Mouse (Mus musculus): Measurements from ENCODE around the gene Acin1.
A peak's percentile ranks its signal among the peaks of the same experiment; 100 is the strongest.

Acin1 gene

DNA sequence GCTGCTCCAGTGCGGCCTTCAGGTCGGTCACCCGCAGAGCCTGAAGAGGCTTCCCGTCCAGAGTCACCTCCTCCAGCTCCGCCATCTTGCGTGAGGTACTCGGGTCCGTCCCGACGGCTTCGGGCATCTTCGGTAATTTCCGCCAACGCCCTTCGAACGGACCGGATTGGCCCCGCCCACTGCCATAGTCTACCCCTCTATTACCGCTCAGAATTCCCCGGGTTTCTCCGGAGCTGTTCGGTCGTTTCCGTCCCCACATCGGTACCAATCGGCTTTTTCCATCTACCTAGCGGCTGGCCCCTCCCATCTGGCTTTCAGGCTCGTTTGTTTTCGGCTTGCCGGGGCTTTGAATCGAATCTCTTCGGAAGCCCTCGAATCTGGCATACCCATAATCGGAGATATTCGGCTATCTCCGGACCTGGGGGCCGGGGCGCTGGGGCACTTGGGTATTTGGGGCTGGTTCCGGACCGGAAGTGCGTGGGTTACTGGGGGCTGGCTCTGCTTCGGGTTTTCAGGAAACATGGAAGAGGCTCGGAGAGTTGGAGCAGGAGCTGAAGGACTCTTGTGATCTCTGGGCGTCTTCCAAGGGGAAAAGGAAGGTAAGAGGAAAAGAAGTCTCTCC lies at the start of gene Acin1:
TSS of gene Acin1 (minus strand) at position 410 of the 622 bp plus-strand sequence.
- peak; percentile 100 for DNase-seq (ENCODE audit: low spot score in 2 of 2)

DNA sequence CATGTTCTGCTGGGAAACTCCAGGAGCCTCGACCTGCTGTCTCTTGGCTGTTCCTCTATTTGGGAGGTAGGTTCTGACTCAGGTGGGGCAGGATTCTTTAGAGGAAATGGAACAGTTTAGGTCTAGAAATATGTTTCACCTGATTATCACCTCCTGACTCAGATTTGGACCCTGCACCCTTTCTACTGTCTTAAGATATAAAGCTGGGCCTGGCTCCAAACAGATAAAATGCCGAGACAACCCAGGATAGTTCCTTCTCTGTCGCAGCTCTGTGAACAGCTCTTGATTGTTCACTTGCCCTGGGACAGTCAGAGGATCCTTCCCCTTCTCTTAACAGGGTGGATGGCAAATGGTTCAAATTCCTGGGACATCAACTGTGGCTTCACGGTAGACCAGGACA lies 48.5 kb upstream of the Acin1 start:
- no peak for DNase-seq (ENCODE audit: low spot score in 2 of 2)

DNA sequence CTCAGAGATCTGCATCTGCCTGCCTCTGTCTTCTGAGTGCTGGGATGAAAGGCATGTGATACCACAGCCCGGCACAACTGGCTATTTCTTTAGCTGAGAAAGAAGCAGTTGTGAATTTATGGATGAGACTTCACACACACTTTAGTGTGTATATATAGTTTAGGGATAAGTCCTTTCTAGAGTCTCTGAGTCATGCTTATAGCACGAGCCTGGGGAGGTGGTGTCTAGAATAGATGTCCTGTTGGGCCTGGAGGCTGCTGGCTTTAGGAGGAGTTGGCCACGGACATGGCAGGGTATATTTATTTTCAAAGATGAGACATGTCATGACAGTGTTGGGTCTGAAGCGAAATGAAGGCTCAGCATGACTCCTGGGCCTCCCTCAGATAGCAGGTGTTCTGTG lies 47.3 kb upstream of the Acin1 start:
- no peak for DNase-seq (ENCODE audit: low spot score in 2 of 2)

DNA sequence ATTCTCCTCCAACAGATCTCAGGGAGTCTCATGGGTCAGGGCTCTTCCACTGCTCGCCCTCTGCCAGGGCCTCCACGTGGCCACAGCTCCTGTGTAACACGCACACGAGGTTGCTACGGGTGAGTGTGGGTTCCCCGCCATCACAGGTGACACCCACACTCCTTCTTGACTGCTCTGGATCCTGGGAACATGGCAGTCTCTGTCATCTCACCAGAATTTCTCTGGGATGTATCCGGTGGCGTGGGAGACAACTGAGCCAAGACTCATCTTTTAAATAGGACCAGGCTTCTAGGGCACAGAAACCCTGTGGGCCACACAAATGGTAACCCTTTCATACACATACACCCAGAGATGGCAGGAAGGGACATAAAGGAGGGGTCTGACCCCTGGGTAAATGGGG lies 45.5 kb upstream of the Acin1 start:
- DNase-seq (ENCODE audit: low spot score in 2 of 2): no peak

DNA sequence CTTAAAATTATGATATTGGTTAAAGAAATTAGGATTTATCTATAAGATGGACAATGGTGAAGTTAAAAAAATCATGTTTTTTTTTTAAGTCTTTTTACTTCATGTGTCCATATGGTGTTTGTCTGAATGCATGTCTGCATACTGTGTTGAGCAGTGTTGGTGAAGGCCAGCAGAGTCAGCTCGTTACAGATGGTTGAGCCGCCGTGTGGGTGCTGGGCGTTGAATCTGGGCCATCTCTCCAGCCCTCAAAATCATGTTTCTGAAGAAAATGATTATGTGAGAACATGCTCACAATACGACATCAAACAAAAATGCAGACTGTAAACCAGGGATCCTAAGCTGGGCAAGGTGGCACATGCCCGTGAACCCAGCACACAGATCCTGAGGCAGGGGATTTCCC lies 43.6 kb upstream of the Acin1 start:
- peak in 1 of 2 experiments; percentile 66 for DNase-seq (ENCODE audit: low spot score in 2 of 2)

DNA sequence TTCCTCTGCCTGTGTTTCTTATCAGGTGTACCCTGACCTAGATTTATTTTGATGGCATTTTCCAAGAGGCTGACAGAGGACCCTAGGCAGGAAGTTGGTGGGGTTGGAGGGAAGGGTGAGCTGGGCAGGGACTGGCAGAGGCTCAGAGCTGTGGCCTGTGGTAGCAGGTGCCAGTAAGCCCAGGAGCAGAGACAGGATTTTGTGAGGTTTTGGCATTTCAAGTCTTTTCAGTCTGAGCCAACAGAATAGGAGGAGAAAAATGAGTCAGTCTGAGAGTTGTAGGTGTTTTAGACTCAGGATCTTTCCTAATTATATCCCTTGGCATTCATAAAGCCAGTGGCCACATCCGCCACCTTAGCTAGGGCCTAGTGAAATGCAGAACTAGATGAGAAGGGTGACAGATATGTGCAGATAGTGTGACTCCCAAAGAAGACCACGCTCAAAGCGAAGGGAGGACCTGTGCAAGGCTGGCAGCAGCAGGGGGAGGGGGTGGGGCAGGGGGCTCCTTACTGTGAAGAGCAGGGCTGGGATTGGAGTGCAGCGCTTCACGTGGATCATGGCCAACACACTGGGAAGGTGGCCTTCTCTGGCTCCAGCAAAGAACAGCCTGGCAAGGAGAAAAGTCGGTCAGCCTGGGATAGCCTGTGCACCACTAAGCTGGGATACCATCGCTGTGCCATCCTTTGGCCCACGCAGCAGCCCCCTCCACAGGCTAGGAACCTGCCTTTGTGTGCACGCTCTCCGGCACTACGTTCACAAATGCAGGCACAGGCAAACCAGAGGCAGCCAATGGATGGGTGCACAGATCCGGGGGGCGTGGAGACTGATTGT lies 42.3 kb upstream of the Acin1 start:
- DNase-seq (ENCODE audit: low spot score in 2 of 2): no peak

DNA sequence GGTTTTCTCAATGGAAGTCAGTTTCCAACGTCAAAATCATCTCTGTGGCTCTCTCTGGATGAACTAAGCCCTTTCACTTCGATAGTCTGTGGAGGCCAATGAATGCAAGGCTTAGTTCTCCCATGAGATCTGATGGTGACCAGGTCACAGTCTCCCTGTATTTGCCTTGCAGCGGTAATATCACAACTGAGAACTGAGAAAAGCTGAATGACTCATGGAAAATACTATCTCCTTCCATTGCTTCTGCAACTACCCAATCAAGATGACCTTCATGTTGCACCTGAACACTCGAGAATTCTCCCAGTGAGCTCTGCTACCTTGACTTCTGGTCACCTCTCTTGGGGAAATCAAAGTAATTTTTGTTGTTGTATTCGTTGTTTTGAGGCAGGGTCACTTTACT lies 40.8 kb upstream of the Acin1 start:
- no peak for DNase-seq (ENCODE audit: low spot score in 2 of 2)

DNA sequence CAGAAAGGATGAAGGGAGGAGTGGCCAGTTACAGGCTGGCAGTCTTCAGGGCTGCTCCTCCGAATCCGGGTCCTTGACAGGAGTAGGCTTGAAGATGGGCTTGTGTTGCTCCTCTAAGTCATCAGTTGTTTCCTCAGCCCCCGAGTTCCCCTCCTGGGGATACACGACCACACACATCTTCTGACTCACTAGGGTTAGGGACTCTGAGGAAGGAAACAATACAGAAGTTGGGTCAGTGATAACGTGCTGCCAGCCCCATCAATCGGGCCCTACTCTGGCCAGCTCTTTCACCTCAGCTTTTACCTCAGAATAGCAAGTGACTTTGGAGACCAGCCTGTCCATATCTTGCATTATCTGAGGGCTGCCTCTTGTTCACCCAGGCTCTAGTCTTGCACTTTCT lies 37.3 kb upstream of the Acin1 start:
- no peak for DNase-seq (ENCODE audit: low spot score in 2 of 2)

DNA sequence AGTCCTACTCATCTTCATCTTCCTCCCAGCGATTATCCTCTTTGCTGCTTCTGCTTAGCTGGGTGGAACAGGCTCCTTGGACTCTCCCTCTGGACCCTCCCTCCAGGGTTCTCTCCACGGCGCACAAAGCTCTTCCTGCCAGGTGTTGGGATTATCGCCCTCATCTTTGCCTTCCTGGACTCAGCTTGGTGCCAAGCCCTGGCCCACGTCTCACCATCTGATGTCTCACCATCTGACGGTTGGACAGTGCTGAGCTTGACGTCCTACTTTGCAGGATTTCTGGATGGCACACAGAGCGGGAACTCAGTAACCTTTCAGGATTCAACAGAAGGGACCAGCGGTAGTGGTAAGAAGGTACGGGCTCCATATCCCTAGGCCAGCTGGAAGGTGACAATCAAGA lies 35.0 kb upstream of the Acin1 start:
- DNase-seq (ENCODE audit: low spot score in 2 of 2): no peak

DNA sequence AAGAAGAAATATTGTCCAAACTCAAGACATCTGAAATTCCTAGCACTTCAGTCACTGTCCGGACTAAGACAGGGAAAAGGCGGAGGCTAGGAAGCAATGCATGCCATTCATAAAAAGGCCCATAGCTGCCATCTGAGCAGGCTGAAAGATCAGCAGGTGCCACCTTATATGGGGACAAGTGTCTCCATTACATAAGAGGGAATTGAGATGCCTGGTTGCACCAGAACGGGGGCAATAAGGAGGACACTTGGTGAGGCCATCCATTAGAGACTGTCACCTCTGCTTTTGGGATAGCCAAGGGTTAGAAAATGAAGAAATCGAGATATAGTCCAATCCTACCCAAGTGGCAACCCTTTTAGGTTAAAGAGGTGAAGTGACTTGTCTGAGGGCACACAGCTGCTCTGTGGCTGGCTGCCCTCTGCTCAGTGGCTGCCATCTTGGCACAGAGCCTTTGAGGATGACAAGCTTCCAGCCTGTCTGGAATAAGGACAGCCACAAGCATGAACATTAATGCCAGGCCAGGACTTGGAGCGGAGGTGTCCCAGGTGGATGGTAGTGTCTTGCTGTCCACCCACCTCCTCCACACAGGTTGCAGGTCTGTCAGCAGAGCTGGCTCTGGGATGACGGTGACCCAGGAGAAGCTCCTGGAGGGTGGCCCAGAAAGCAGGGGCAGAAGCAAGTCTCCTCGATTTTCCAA lies 34.1 kb upstream of the Acin1 start:
- no peak for DNase-seq (ENCODE audit: low spot score in 2 of 2)

DNA sequence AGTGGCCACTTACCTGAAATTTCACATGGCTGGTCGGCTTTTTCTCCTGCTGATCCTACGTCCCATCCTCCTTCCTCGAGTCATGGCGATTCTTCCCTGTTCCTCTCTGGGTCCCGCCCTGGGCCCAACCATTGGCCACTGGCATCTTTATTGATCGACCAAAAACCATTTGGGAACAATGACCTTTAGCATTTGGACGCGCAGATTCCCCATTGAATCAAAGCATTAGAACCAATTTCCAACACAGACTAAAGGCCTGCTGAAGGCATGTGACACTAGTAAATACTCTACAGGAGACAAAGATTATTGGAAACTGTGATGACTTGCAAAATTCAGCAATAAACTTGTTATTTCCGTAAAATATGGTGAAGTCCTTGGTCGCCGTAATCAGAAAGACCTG lies 33.3 kb upstream of the Acin1 start:
- no peak for DNase-seq (ENCODE audit: low spot score in 2 of 2)

DNA sequence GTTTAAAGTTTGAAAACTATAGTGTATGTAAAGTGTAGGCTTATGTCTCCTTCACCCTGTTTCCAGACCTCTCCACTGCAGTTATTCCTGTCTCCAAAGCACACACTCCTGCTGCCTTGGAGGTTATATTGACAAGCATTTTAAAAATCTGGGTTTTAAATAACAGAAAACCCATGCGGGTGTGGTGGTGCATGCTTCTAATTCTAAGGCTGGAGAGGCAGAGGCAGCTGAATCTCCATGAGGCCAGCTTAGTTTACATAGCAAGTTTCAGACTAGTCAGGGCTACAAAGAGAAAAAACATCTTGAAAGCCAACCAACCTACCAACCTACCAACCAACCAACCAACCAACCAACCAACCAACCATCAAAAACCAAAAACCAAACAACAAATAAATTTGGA lies 28.7 kb upstream of the Acin1 start:
- DNase-seq (ENCODE audit: low spot score in 2 of 2): no peak

DNA sequence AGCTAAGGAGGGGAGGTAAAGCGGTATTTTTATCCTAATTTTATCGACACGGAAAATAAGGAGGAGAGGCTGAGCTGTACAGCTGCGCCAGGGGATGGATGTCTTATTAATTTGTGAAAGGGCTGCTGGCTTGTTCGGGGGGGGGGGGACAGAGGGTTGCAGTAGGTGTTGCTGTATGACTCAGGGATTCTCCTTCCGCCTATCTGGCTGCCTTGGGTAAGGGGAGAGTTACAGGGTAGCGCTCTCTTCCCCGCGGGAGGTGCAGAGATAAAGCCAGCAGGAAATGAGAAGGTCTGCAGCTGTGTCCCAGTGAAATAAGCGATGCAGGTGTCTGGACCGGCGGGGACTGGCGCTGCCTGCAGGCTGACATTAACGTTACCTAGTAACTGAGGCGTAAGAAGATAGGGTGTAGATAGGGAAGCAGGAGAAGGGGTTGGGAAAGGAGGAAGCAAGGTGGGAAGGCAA lies 27.9 kb upstream of the Acin1 start:
- DNase-seq (ENCODE audit: low spot score in 2 of 2): peak in 1 of 2 experiments; percentile 51

DNA sequence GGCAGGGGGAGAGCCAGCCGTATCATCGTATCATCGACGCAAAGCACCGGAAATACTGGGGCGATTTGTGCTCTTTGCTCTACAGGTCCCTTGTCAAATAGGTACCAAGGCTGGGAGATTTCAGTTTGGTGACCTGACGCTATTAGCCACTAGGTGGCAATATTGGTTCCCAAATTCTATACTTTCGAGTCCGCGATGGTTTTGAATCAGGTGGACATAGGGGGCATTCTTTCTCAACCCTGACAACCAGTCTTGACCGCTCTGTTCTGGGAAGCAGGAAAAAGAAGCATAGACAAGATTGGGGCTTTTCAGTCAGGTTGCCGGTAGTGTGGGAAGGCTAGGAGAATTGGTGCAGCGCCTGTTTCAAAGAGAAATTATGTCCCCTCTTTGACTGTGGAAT lies 27.4 kb upstream of the Acin1 start:
- DNase-seq (ENCODE audit: low spot score in 2 of 2): peak; percentile 79 to 80

DNA sequence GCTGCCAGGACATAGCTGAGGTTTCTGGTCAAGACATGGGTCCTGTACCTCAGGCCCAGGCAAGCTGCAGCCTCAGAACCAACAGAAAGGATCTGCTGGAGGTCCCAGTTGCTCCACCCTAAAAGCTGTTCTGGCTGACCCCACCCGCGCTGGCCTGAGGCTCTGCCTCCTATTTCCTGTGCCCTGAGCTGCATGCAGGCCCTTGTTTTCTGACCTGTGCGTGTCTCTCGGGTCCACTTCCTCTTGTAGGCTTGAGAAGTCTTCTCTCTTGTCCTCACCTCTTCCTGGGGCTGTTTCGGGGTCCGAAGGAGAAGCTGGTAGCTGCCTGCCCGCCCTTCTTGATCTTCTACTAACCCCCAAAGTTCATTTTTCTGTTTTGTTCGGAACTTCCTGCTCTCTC lies 26.1 kb upstream of the Acin1 start:
- DNase-seq (ENCODE audit: low spot score in 2 of 2): peak in 1 of 2 experiments; percentile 36

DNA sequence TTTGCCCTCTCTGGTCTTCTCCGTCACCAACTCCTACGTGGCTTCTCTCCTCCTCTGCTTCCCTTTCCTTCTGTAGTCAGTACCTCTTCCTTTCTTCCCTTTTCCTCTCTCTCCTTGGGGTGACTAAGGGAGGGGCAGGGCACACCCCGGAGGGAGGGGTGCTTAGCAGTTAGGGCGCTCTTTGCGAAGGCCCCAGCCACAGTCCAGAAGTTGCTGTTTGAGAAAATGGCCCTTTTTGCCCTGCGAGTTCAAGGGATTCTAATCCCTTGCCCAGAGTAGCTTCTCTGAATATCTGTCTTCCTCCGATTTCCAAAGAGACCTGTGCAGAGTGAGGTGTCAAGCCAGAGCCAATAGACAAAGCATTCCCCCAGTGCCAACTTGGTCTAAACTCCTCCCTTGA lies 25.3 kb upstream of the Acin1 start, which contains the start of gene Cebpe:
TSS of gene Cebpe (minus strand) at position 101 of the 400 bp plus-strand sequence.
- no peak for DNase-seq (ENCODE audit: low spot score in 2 of 2)

DNA sequence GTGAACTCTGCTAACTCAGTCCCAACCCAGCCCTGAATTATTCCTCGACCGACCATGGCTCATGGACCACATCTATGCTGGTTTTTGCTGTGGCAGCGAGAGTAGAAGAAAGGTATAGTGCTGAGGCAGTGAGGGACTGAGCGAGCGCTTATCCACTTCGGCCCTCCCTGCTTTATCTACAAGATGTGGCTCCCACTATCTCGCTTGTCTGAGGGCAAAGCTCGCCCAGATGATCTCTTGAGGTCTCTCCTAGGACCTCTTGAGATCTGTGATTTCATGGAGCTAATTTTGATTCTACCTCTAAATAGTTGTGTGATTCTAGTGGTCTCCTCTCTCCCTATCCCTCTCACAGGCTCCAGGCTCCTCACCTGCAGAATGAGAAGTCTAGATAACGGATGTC lies 22.3 kb upstream of the Acin1 start:
- no peak for DNase-seq (ENCODE audit: low spot score in 2 of 2)

DNA sequence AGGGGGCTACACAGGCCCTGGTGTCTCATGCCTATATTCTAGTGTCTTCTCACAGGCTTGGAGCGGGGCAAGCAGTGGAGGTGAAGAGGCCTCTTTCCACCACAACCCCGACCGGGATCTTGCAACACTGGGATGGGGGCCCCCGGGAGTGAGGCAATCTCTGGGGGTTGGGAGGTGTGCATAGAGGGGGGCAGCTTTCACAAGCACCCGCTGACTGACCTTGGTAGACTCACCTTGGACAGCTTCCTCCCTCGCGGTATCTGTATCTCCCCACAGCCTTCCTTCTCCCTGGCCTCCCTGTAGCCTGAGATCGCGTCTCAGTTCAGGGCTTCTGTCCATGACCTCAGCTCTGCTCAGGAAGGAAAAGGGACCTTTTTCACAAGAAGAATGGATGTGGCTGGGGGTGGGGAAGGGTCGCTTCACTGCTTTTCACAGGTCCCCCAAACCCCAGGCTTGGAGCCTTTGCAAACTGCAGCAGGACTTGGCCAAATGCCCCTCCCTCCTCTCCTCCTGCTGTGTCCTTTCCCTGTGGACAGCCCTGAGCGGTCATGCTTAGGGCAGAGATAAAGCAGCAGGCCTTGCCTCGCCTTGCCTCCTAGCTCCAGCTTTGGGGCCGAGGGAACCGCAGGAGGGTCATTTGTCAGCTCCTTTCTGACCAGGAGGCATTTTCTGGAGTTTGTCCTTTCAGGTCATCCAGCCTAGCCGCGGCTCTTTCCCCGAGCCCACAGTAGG lies 20.0 kb upstream of the Acin1 start:
- no peak for DNase-seq (ENCODE audit: low spot score in 2 of 2)

DNA sequence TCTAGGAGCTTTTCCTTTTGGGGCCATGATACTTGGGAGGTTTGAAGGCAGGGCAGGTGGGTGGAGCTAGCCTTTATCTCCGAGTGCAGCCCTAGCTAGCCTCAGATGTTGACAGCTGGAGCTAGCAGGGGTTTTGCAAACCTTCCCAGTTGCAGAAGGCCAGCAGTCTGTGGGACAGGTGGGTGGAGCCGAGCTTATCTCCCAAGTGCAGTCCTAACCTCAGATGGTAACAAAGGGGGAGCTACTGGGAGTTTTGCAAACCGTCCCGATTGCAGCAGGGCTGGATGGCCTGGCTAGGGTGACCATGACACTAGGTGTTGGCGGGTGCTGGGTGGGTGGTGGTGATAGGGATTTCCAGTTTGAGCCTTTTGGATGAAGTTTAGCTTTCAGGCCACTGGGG lies 19.1 kb upstream of the Acin1 start:
- DNase-seq (ENCODE audit: low spot score in 2 of 2): no peak

DNA sequence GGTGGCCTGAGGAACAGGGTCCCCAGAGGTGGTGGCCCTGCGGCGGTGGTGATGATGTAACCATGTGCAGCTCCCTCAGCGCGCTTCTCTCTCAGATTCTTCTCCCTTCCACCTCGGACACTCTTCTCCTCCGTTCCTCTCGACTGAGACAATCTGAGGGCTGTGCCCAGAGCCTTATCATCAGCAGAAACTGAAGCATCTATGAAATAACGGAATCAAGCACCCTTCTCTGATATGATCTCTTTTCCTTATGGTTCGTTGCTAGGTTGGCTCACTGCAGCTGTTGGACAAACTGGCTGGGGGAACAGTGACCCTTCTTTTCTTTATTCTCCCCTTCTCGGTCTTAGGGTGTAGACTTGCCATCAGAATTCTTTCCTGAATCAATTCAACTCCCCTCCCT lies 16.5 kb upstream of the Acin1 start:
- DNase-seq (ENCODE audit: low spot score in 2 of 2): no peak

DNA sequence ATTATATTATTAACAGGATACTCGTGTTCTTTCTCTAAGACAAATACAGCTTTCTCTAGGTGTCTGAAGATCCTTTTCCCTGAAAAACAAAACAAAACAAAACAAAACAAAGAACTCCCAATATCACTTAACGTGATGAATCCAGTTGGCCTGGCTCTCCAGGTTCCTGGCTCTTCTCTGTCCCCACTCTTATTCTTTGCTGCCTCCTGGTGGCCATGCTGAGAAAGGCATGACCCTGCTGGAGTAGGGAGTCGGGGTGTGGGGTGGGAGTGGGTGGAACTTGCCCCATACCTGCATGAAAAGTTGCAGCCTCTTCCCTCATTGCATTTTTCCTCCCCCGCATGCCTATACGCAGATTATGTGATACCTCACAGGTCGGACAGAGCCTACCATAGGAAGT lies 14.6 kb upstream of the Acin1 start:
- DNase-seq (ENCODE audit: low spot score in 2 of 2): peak in 1 of 2 experiments; percentile 78

DNA sequence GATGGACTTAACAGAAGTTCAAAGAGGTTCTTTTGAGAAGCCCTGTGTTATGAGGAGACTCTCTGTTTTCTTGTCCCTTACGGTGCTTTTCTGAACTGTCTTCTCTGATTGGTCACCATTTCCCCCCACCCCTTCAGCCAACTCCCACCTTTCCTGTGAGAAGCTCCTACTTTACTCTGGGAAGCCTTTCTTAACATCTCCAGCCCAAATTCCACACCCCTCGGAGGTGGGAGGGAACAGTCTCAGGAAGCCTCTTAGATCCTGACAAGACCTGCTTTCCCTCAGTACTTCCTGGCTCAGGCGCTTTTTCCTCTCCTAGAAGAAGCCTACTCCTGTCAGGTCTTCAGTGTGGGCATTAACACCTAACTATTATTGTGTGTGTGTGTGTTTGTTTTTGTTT lies 12.9 kb upstream of the Acin1 start:
- no peak for DNase-seq (ENCODE audit: low spot score in 2 of 2)

Data from right cerebral cortex, postnatal 10 days (tissue).